Mouse (Mus musculus) embryo, embryonic 10.5 days (tissue): ENCODE measurements around the gene Adamtsl3.

Source experiments
- DNase-seq: peaks from one replicate; pipeline ENCODE4 v3.0.0-alpha.2; 2015; ENCODE audit warnings: low spot score

Adamtsl3 gene

GRCm38 (mm10) chr7:82648353-82649080, 313.0 kb downstream of the Adamtsl3 start, which contains the start of the genes Saxo2 and Efl1:
Gene Saxo2 (minus strand): TSS chr7:82648528.
Gene Efl1 (plus strand): TSS chr7:82648614.
- peak; percentile 97 for DNase-seq

GRCm38 (mm10) chr7:82649081-82649445, 313.6 kb downstream of the Adamtsl3 start:
- DNase-seq: peak; percentile 3
